Mouse (Mus musculus) 416B (cell line): ENCODE data around the gene Por.

Experiments used
- DNase-seq: peaks from one replicate; pipeline ENCODE4 v3.0.0; 2011; ENCODE audit warnings: low read depth

The Por gene

DNA sequence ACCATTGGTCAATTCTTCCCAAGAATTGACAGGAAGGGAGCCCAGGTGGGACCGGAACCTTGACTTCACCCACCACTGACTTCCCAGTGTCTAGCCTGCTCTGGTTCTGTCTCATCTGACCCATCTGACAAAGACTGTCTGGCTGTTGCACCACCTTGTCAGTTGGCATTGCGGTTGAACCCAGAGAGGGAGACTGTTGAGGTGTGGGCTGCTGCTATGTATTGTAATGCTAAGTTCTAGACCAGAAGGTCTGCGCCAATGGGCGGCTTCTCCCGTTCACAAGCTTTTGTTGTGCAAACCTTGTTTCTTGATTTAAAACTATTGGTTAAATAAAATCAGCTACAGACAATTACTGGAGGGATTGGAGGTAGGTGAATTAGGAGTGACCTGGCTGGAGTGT lies 12.7 kb upstream of the Por start:
- DNase-seq: no peak

DNA sequence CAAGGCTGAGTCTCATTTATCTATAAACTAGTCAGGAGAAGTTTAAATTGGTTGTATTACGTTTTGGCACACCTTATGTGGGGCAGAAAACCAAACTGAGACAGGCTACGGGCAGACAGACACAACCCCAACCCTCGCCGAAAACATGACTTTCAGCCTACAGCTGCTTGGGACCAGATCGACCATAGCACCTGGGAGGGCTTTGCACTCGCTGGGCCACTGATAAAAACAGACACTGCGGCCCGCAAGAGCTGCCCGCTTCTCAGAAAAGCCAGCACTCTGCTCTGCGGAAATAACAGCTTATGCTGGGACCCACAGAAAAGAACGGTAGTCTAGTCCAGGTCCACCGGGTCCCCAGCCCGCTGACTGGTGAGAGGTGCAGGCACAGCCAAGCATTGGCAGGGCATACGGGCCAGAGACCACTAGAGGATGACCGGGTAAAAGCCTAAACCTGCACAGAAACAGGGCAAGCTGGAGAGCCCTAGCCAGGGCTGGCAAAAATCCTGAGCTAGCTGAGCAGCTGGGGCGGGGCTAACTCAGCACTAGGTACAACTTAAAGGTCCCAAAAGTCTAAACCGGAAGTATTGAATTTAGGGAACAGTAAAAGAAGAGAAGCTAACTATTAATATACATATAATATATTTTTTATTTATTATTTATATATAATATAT lies 12.0 kb upstream of the Por start:
- no peak for DNase-seq

DNA sequence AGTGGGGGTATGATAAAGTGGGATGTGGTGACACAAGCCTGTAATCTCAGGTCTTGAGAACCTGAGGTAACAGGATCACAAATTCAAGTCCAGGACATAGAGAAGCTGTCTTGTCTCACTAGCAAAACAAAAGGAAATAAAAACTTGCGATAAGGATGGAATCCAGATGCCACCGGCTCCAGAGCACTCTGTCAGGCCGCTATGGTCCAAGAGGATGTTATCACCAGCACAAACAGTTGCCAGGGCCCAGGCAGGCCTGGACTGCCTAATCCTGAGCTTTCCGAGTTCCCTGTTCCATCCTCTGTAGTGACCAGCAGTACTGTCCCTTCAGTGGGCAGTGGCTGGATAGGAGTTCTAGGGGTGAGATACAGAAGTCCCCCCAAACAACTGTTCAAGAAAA lies 9.9 kb upstream of the Por start:
- no peak for DNase-seq

- no peak for DNase-seq
Observed at GRCm38 (mm10) chr5:135660535-135660934, 9.3 kb upstream of the Por start.

DNA sequence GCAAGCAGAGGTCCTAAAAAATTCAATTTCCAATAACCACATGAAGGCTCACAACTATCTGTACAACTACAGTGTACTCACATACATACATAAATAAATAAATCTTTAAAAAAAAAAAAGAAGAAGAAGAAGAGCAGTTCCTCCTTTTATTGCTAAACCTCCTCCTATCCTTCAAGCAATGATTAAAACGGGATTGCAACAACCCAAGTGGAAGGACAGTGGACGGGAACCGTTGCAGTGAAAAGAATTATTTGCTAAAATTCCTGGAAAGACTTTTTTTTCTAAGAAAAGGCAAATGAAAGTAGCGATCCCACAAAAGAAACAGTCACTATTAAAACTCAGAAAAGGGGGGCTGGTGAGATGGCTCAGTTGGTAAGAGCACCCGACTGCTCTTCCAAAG lies 2.9 kb upstream of the Por start:
- no peak for DNase-seq

- no peak for DNase-seq
Observed at GRCm38 (mm10) chr5:135668071-135668470, 1.8 kb upstream of the Por start.

- DNase-seq: peak; percentile 57
Observed at GRCm38 (mm10) chr5:135670881-135671280, 1.0 kb downstream of the Por start.

DNA sequence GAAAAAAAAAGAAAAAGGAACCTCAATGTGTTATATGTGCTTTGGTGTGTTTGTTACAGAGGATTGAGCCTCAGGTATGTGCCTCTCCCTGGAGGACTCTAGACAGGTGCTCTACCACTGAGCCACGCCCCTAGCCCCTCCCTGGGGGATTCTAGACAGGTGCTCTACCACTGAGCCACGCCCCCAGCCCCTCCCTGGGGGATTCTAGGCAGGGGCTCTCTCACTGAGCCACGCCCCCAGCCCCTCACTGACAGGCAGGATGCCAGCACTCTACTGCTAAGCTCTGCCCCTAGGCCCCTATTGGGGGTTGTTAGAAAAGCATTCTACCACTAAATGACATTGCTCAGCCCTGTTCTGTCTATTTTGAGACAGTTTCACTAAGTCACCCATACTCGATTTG lies 2.7 kb downstream of the Por start:
- no peak for DNase-seq

GRCm38 (mm10) chr5:135672980-135673379 lies 3.1 kb downstream of the Por start:
- DNase-seq: no peak

DNA sequence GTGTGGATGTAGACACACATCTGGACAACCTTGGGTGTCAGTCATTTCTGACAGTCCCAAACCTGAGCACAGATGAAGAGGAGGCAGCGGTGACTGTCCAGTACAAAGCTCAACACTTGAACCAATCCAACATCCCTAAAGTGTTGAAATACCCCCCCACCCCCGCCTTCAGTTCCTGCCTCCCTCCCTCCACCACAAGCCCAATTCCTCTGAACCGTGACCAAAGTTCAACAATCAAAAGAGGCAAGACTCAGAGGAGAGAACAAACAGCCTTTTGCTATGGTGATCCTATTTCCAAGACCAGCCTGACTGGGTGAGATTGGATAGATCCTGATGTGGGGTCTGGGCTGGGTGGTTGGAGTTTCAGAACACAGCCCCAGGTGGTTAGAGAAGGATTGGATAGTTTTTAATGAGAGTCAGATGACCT lies 4.5 kb downstream of the Por start:
- DNase-seq: peak; percentile 73

DNA sequence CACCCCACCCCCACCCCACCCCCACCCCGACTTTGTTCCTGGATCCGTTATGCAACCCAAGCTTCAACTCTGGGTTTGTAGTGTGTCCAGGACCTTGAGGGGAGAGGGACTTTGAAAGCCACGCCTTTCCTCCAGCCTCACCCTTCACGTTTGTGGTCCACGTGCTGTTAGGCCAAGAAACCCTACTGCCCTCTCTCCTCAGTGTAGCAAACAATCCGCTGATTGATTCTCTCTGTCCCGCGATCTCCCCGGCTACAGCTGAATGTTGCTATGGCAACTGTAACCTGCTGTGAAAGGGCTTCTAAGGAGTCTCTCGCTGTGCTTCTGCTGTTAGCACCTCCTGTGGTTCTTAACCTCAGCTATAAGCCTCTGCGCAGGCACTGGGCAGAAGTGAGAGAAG lies 5.0 kb downstream of the Por start:
- DNase-seq: peak; percentile 50

- peak; percentile 68 for DNase-seq
Observed at GRCm38 (mm10) chr5:135676696-135677095, 6.9 kb downstream of the Por start.

DNA sequence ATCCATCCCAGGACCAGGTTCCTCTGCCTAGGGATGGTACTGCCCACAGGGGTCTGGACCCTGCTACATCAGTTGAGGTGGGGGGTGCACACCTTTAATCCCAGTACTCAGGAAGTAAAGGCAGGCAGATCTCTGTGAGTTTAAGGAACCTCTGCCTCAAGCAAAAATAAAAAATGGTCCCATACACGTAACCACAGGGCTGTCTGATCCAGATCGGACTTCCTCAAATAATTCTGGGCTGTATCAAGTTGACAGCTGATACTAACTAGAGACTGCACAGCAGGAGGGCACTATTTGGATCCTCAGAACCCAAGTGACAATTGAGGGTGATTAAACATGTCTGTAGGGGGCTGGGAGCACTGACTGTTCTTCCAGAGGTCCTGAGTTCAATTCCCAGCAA lies 7.4 kb downstream of the Por start:
- DNase-seq: peak; percentile 39

- no peak for DNase-seq
Observed at GRCm38 (mm10) chr5:135678481-135678880, 8.6 kb downstream of the Por start.

- DNase-seq: no peak
Observed at GRCm38 (mm10) chr5:135680967-135681545, 11.2 kb downstream of the Por start.

- DNase-seq: no peak
Observed at GRCm38 (mm10) chr5:135682009-135682408, 12.2 kb downstream of the Por start.

GRCm38 (mm10) chr5:135682942-135683570 lies 13.2 kb downstream of the Por start:
- DNase-seq: peak; percentile 31

GRCm38 (mm10) chr5:135690401-135690800 lies 20.6 kb downstream of the Por start:
- no peak for DNase-seq

GRCm38 (mm10) chr5:135691266-135691665 lies 21.4 kb downstream of the Por start:
- DNase-seq: no peak

GRCm38 (mm10) chr5:135693281-135693853 lies 23.5 kb downstream of the Por start:
- DNase-seq: no peak

DNA sequence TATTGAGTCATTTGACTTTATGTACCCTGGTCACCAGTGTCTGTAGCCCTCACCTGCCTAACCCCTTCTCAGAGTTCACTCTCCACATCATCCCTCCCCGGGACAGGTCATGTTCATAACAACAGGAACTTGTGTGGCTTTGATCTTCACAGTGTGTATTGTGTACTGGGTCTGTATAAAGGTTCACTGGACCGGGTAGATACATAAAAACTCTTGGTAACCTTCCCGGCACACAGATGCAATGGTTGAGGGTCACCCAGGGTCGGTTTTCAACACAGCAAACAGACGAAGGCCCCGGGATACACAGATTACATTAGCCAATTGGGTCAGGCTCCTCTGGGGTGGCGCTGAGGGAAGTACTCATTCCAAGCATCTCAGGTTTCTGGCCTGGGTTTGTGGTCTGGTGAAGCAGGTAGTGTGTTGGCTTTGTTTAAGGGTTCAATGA lies 25.5 kb downstream of the Por start:
- no peak for DNase-seq

DNA sequence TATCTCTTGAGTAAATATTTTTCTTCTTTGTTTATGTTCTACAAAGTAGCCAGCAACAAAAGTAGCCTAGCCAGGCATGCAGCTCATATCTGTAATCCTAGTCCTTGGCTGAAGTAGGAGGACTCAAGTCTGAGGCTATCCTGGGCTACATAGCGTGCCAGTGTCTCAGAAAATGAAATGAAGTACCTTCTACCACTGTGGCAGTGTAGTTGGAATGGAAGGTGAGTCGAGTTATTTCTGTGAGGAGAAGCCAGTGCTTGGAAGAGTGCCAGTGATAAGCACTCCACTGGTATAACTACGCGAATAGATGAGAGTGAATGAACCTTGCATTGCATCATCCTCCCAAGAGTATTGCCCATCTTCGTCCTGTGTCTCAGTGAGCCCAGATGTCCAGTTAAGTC lies 27.9 kb downstream of the Por start:
- DNase-seq: no peak

DNA sequence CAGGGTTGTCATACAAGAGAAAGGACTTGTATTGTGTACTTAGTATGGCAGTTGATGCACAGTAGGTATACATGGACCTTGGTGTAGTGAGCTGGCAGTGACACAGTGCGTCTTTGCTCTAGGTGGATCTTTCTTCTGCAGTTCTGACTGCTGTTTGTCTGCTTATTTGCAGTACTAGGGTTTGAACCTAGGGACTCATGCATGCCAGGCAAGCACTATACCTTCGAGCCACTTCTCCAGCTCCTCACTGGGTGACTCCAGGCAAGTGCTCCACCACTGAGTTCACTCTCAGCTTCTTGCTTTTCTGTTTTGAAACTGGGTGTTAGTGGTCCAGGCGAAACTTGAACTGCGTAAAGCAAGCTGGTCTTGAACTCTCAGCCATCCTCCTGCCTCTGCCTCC lies 31.8 kb downstream of the Por start:
- no peak for DNase-seq
